ENCODE assay signal across 24 mouse cellular contexts in the genomic region with DNA sequence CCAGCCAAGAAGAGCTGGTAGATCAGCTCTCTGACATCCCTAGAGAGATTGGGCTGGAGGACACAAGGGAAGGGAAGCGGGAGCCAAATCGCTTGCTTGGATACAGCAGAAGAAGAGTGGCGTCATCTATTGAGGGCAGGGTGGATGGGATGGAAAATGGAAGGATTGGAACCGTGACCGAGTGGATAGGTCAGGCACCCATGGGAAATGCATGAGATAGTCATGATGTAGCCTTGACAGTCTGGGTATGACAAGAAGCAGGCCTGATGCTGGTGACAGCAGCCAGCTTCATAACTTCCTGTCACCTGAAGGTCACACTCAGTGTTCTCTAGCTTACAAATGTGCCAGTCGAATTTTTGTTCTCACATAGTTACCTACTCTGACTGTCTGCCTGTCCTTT.
DNase-seq lines count a peak whose midpoint lies in the region; ATAC-seq and TF ChIP-seq lines count a peak whose summit lies in the region.
"Had no signal": no experiment of that assay in that cellular context is flagged by ENCODE, and none has a peak within 500 bp of the region (broad histone marks: within the 10 kb centered on the region; RNA-seq: fewer than 3 reads in every experiment).

No protein-coding gene starts in this region.

- no peaks in the 10 kb centered on the region for H3K36me3 ChIP-seq in heart, adult 2 months (ENCODE audit: control insufficient read depth, insufficient read depth, low read length)
- H3K36me3 ChIP-seq in heart, embryonic 16.5 days (ENCODE audit: control insufficient read depth, insufficient read depth), result no peaks in the 10 kb centered on the region
- no peaks in the 10 kb centered on the region for H3K36me3 ChIP-seq in heart, embryonic 11.5 days (ENCODE audit: control insufficient read depth, insufficient read depth, low read length)
- H3K36me3 ChIP-seq: embryonic facial prominence, embryonic 10.5 days; embryonic facial prominence, embryonic 12.5 days; G1E had no signal

- 0 out of 2 replicates have a peak, but pooled peaks have one; percentile 33 for TF ChIP-seq EP300 in heart, adult 2 months (IDR thresholded peaks at IDR 0.05; ENCODE audit: insufficient read depth, low read depth, low read length)

- H3K4me1 ChIP-seq in heart, adult 2 months (ENCODE audit: control insufficient read depth, insufficient read depth, low read length), result peaks cover 2% of the 10 kb centered on the region; the same call in 1 of the 2 replicates
- H3K4me1 ChIP-seq in heart, embryonic 16.5 days (ENCODE audit: control insufficient read depth, insufficient read depth, low read length), result peaks cover 6% of the 10 kb centered on the region
- H3K4me1 ChIP-seq in heart, embryonic 11.5 days (ENCODE audit: control insufficient read depth, insufficient read depth, low read length), result no peaks in the 10 kb centered on the region
- H3K4me1 ChIP-seq: embryonic facial prominence, embryonic 10.5 days; embryonic facial prominence, embryonic 12.5 days; forebrain, embryonic 13.5 days had no signal

- H3K9me3 ChIP-seq in heart, embryonic 16.5 days (replicated peaks; ENCODE audit: control insufficient read depth, low read length), result no peaks in the 10 kb centered on the region
- H3K9me3 ChIP-seq in heart, embryonic 11.5 days (replicated peaks; ENCODE audit: control insufficient read depth, low read length), result no peaks in the 10 kb centered on the region
- H3K9me3 ChIP-seq: embryonic facial prominence, embryonic 10.5 days; embryonic facial prominence, embryonic 12.5 days; forebrain, embryonic 13.5 days; G1E had no signal

- intact Hi-C loops in heart, postnatal 36 days (cut with DNase I), result no loop called here
- intact Hi-C loops in heart, adult 2 months (cut with DNase I), result no loop called here
- intact Hi-C loops in heart, postnatal 10 days (cut with DNase I), result no loop called here

- H3K27ac ChIP-seq in heart, adult 2 months, result no peak overlapping the region
- H3K27ac ChIP-seq in heart, embryonic 16.5 days (ENCODE audit: low read length), result no peak overlapping the region
- no peak overlapping the region for H3K27ac ChIP-seq in heart, embryonic 11.5 days (ENCODE audit: low read depth, low read length)
- H3K27ac ChIP-seq: embryonic facial prominence, embryonic 10.5 days; embryonic facial prominence, embryonic 12.5 days; forebrain, embryonic 13.5 days had no signal

- TF ChIP-seq CTCF in heart, adult 2 months (IDR thresholded peaks at IDR 0.05), result no peak

- DNase-seq in heart, adult 11 months, result peak; percentile 92
- no peak for DNase-seq in heart, postnatal 36 days
- peak in 1 of 2 experiments; percentile 4 for DNase-seq in heart, adult 2 months
- DNase-seq in heart, adult 8-10 months (ENCODE audit: low spot score), result no peak
- DNase-seq in heart, postnatal 10 days, result peak; percentile 21 to 27
- no peak for DNase-seq in heart, adult 9 months (ENCODE audit: low spot score in 2 of 2)
- DNase-seq: adrenal gland, adult 8-10 months; adrenal gland, postnatal 14 days; adrenal gland, postnatal 36 days; B cell, adult 2 months; cerebellum, adult 11-12 months; cerebellum, adult 2 months; cerebellum, adult 9-10 months; cerebellum, postnatal 10 days; cerebellum, postnatal 25 days had no signal

- no peak overlapping the region for H3K9ac ChIP-seq in heart, adult 2 months (ENCODE audit: low read depth, low read length)
- no peak overlapping the region for H3K9ac ChIP-seq in heart, embryonic 16.5 days (ENCODE audit: low read length)
- H3K9ac ChIP-seq in heart, embryonic 11.5 days (ENCODE audit: low read depth, low read length), result no peak overlapping the region
- H3K9ac ChIP-seq: embryonic facial prominence, embryonic 12.5 days; forebrain, embryonic 13.5 days had no signal

- H3K4me3 ChIP-seq in heart, adult 2 months, result no peak overlapping the region
- H3K4me3 ChIP-seq in heart, embryonic 16.5 days (ENCODE audit: low read length), result no peak overlapping the region
- H3K4me3 ChIP-seq in heart, embryonic 11.5 days (ENCODE audit: low read depth, low read length), result no peak overlapping the region
- H3K4me3 ChIP-seq: embryonic facial prominence, embryonic 10.5 days; embryonic facial prominence, embryonic 12.5 days; forebrain, embryonic 13.5 days had no signal

- WGBS in heart, adult 2 months, result 42% methylated on average over 6 of the region's 6 CpGs
- WGBS in heart, embryonic 16.5 days, result 46% methylated on average over 6 of the region's 6 CpGs
- WGBS in heart, embryonic 11.5 days (ENCODE audit: insufficient replicate concordance), result 66% methylated on average over 6 of the region's 6 CpGs

- H3K79me2 ChIP-seq in heart, adult 2 months (replicated peaks; ENCODE audit: control insufficient read depth, insufficient read depth, low read length), result no peaks in the 10 kb centered on the region

- peak; percentile 37; the same call in 1 of the 2 replicates for ATAC-seq in heart, embryonic 16.5 days (replicated peaks; ENCODE audit: extremely low read depth, insufficient read depth, low FRiP score)
- no peak for ATAC-seq in heart, embryonic 11.5 days (replicated peaks; ENCODE audit: insufficient number of reproducible peaks, low FRiP score, low TSS enrichment)
- ATAC-seq: activated CD4-positive, CD25-positive, alpha-beta regulatory T cell, adult 4 months; CD4-positive, CD25-positive, alpha-beta regulatory T cell, adult 4 months; forebrain, embryonic 13.5 days; Patski had no signal

- no peak overlapping the region for H3K4me2 ChIP-seq in heart, embryonic 16.5 days (ENCODE audit: low read depth, low read length)
- no peak overlapping the region for H3K4me2 ChIP-seq in heart, embryonic 11.5 days
- H3K4me2 ChIP-seq: embryonic facial prominence, embryonic 12.5 days; forebrain, embryonic 13.5 days had no signal

- no peaks in the 10 kb centered on the region for H3K27me3 ChIP-seq in heart, adult 2 months (ENCODE audit: control insufficient read depth, insufficient read depth, low read length)
- no peaks in the 10 kb centered on the region for H3K27me3 ChIP-seq in heart, embryonic 16.5 days (ENCODE audit: control insufficient read depth, insufficient read depth, low read length)
- H3K27me3 ChIP-seq in heart, embryonic 11.5 days (ENCODE audit: control insufficient read depth, insufficient read depth, low read length), result no peaks in the 10 kb centered on the region
- H3K27me3 ChIP-seq: embryonic facial prominence, embryonic 12.5 days; forebrain, embryonic 13.5 days had no signal

- no peak for TF ChIP-seq POLR2A in heart, adult 2 months (IDR thresholded peaks at IDR 0.05; ENCODE audit: insufficient read depth, low read depth, low read length)

Comparison
In these comparisons a context has a peak if more than half of its experiments do, and no peak if none do; other contexts are left out.
1. DNase-seq: peak in heart, adult 11 months (single experiment) and heart, postnatal 10 days (2 of 2); none in heart, postnatal 36 days (0 of 2), heart, adult 8-10 months (single experiment) and heart, adult 9 months (0 of 2).